Mouse (Mus musculus): ENCODE measurements at regions not wholly inside any gene's neighbourhood (a gene's known extent, or its start where the extent isn't known, plus 50 kb on each side); places are given as distances from the start of the nearest gene placed in this dataset.
A peak's percentile ranks its signal among the peaks of the same experiment; 100 is the strongest.

DNA sequence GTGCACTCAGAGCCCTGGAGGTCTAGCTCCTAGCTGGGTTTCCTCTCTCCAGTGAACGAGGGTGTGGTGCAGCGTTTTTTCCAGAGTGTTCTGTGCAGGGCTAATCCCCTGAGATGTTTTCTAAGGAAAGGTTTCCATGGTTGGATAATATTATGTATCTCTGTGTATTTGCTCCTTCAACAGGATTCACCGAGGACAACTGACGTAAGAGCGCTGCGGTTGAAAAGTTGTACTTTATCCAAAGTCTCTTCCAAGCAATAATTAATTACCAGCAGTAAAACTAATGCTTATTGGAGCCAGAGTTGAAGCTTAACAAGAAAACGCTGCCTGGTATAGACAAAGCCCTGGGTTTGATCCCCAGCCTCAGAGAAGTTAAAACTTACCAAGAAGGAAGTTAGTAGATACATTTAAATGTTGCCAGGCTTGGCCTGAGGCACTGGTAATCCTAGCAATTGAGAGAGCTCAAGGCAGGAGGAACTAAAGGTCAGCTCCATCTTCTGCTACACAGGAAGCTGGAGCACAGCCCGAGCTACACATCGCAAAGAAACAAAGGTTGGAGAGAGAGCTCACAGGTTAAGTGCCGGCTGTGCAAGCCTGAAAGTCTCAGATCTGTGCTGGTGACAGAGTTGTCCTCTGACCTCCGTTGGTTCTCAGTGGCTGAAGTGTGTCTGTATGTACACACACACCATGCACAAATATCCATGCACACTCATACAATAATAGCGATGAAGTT lies 51.2 kb upstream of the Rap1b start:
- peak; percentile 32 for DNase-seq

DNA sequence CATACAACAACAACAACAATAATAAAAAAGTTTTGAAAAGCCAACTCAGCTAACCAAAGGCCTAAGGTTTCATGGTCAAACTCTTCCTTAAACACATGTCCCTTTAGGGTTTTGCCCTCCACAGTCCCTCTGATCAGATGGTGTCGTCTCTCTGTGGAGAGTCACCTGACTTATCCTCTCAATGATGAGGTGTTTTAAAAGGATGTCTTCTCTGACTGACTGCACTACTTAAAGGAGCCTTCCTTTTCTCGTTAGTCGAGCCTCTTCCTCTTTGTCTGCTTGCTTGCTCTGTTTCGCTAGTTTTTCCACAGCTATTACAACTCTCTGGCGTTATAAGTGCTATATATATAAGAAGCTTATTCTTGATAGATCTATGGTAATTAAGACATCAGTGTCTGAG lies 51.9 kb upstream of the Rap1b start:
- DNase-seq, result no peak

- no peak for DNase-seq
Observed at GRCm38 (mm10) chr10:117898391-117898790, 52.6 kb upstream of the Rap1b start.

DNA sequence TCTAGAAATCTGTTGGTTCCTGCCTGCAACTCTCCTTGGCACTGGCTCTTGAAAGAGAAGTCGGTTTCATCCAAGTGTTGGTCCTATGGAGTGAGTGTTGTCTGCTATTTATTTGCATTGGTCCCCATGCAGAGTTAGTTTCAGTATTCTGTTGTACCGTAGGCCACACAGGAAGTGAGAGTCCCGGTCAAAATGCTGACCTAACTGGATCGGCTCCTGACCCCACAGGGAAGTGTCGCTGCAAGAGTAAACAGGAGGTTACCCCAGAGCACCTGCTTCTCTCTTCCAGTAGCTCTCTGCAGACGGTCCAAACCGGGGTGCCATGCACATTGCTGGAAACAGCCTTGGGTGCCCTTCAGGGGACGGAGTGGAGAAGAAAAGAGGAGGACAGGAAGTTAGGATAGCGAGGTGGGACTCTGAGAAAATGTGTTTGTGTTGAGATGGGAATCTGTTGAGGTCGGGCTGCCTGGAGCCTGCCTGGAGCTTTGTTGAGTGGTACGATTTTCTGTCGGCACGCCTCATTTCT lies 53.6 kb upstream of the Rap1b start:
- DNase-seq, result no peak

- peak; percentile 55 for DNase-seq
Observed at GRCm38 (mm10) chr10:117905666-117906266, 59.9 kb upstream of the Rap1b start.

GRCm38 (mm10) chr10:117906267-117906811 lies 60.5 kb upstream of the Rap1b start:
- DNase-seq, result peak; percentile 81

DNA sequence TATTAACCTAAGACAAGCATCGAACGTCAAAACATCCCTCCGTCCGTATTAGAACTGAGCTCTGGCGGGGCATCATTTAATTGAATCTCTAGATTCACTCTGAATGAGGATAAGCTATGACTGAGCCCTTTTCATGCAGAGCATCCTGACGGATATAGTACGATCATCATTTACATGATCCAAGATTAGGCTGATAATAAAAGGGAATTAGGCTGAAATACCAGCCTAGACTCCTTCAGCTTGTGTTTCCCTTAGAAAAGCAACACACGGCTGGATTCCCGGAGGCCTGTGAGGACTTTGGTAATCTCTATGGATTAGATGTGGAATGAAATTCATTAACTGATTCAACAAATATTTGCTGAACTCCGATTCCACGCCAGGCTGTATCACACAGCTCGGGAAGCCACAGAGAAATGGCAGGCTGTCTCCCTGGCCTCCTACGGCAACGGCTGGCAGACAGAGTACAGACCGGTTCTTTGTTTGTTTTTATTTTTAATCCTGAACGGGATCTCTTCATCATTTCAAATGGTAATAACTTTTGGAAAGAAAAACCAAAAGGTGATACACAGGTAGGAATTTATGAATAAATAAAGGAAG lies 62.3 kb upstream of the Rap1b start:
- no peak for DNase-seq

DNA sequence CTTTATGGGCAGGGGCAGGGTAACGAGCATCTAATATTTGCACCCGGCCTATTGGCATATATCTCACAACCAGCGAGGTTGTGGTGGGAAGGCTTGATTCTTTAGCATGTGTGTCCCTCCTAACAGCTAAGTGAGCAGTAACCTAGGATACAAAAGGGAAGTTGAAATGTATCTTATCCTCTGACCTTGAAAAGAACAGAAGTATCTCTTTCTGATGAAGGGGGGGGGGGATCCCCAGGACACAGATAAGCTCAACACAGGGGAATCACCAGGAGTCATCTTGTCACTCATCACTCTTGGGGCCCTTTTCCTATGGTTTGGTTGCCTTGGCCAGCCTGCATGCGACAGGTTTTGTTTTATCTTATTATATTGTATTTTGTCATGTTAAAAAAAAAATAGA lies 63.3 kb upstream of the Rap1b start:
- DNase-seq, result no peak

GRCm38 (mm10) chr10:117909811-117910239 lies 64.0 kb upstream of the Rap1b start:
- no peak for DNase-seq

GRCm38 (mm10) chr10:117910426-117910825 lies 64.6 kb upstream of the Rap1b start:
- DNase-seq, result no peak

- DNase-seq, result no peak
Observed at GRCm38 (mm10) chr10:117915011-117915735, 69.3 kb upstream of the Rap1b start.

- no peak for DNase-seq
Observed at GRCm38 (mm10) chr10:117916280-117916679, 70.4 kb upstream of the Rap1b start.

- no peak for DNase-seq
Observed at GRCm38 (mm10) chr10:117917870-117918269, 72.0 kb upstream of the Rap1b start.

- DNase-seq, result no peak
Observed at GRCm38 (mm10) chr10:117918616-117919015, 72.8 kb upstream of the Rap1b start.

DNA sequence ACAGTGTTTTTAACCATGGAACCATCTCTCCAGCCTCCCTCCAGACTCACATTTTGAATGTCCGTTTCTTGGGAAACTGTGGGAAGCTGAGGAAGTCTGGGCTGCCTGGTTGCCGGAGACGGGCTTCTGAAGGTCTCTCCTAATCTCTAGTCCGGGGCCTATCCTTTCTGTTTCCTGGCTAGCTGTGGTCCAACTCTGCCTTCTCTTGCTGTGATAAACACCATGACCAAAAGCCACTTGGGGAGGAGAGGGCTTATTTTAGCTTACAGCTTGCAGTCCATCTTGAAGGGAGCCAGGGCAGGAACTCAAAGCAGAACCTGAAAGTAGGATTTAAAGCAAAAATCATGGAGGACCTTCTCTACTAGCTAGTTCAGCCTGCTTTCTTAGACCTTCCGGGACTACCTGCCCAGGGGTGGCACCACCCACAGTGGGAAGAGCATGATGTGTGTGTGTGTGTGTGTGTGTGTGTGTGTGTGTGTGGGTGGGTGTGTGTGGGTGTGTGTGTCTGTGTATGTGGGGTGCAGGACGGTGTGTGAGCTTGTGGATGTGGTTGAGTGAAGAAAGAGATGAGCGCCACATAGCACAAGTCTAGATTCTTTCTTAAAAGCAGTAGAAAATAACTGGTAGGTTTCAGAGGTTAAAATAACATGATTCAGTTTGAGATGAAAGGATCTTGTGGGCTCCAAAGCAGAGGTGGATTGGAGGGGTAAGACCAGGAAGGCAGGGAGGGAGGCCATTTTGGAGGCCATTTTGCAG lies 73.5 kb upstream of the Rap1b start:
- DNase-seq, result no peak

DNA sequence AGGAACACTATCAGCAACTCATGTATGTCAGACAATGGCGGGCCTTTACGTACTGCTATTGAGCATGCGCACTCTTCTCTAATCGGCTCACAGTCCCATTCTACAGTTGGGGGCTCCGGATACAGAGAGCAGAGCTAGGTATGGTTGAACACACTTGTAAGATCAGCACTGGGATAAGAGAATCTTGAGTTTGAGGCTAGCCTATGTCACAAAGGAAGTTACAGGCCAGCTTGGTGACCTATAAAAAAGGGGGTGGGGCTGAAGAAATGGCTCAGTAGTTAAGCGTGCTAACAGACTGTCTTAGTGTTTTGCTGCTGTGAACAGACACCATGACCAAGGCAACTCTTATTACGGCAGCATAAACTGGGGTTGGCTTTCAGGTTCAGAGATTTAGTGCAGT lies 79.4 kb upstream of the Rap1b start:
- no peak for DNase-seq

- no peak for DNase-seq
Observed at GRCm38 (mm10) chr10:117925611-117926555, 80.0 kb upstream of the Rap1b start.

DNA sequence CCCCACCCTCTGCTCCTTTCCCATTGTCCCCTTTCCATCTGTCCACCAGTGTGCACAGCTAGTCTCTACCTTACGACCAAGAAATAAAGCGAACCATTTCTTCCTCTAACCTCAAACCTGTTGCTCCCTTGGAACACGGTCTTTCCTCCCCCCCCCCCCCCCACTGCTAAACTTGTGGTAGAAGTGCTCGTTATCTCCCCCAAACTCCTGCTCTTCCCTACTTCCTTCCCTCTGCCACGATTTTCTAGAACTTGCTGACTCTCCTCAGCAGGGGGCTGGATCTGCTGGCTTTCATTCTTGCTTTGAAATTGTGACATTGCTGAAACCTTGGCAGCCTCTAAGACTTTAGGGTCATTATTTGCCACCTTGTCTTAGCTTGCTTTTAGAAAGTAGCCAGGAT lies 83.2 kb upstream of the Rap1b start:
- no peak for DNase-seq

- no peak for DNase-seq
Observed at GRCm38 (mm10) chr10:117934797-117935196, 89.0 kb upstream of the Rap1b start.

GRCm38 (mm10) chr10:117938717-117939116 lies 92.9 kb upstream of the Rap1b start:
- DNase-seq, result no peak
